Mouse (Mus musculus) CD4-positive helper T cell, adult 2 months (primary cell): ENCODE results near the gene Aldh1l2.
A peak's percentile ranks its signal among the peaks of the same experiment; 100 is the strongest.
"Not testable (repeated sequence)": the region's sequence is repeated elsewhere in the genome, so short reads cannot be mapped to it uniquely, and the experiment has no call there.

Source experiments
- DNase-seq: peaks from one replicate; pipeline ENCODE4 v3.0.0-alpha.2; 2012; ENCODE audit warnings: low read depth, missing footprints, low spot score

Aldh1l2 gene

DNA sequence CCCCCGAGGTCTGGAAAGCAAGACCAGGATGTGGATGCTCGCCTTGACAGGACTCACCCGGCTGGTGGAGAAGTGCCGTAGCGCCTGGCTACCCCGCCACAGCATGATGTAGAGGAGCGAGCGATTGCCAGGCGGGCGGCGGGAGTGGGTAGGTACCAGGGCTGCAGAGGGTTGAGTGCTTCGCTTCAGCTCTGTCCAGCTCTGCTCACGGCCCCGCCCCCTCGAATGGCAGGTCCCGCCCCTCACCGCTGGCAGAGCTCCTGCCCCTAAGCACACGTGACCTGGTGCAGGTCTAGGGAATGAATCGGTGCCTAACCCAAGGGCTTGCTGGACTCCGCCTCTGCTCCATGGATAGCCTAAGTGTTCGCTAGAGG, at the start of gene Aldh1l2:
Gene Aldh1l2 (minus strand): TSS at position 231 of the 374 bp plus-strand sequence.
- peak; percentile 56 for DNase-seq

DNA sequence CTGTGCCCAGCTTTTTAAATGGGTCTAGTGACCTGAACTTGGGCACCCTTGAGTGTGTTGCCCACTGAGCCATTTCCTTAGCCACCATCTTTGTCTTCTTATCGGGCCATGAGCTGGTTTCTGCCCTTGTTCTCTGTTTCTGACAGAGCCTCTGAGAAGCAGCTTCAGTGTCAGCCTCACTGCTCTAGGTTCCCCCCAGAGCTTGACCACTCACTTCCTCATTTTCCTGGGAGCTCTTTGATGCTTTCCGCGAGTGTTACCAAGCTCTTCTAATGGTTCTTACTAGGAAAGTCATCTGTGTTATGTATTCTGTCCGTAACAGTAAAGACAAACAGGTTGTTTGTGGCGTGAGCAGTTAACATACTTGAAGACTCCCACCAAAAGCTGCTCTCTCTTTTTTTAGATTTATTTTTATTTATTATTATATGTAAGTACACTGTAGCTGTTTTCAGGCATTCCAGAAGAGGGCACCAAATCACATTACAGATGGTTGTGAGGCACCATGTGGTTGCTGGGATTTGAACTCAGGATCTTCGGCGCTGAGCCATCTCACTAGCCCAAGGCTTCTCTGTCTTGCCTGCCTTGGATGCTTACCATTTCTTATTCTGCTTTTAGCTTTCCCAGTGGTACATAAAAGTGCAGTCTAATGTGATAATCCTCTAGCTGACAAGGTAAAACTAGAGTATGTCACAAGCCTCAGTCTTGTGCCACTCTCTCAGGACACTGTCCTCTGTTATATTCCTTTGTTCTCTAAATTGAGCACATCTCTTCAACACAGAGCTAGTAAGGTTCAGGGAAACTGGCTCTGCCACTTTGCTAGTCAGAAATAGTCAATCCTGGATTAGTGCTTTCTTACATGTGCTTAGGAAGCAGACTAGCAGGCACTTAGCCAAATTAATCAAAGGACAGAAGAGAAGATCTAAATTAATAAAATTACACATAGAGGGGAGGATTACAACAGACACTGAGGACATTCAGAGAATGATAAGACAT, 31.8 kb upstream of the Aldh1l2 start:
- DNase-seq = no peak

DNA sequence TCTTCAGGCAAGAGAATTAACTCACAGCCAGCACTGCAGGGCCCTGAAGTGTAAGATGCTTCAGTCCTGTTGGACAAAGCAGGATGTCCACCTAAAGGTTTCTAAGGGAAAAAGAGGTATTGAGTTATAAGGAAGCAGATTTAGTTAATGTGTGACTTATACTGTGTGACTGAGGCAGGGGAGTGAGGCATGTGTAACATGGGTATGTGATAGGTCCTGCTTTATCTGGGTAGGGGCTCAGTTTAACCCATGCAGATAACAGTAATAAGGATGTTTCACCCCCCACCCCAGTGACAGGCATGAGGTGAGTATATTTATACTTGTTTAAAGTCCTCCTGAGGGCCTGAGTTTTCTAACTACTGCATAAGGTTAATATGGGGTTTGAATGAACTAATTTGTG, 29.1 kb upstream of the Aldh1l2 start:
- DNase-seq = no peak

DNA sequence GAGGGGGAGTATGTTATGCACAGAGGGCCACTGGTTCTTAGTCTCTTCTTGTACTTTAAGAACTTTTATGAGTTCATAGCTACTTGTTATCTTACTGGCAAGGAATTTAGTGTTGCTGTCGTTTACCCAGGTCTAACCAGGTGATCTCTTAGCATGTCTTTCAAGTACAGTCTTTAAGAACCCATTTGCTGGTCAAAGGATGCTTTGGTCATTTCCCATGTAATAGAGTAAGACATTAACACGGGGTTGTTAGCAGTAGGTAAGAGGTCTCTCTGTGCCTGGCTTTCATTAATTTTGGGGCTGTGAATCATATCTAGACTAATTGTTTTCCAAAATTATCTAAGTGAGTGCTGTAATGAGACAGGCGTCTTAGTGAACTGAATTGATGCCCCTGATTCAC, 11.4 kb upstream of the Aldh1l2 start:
- DNase-seq = no peak

DNA sequence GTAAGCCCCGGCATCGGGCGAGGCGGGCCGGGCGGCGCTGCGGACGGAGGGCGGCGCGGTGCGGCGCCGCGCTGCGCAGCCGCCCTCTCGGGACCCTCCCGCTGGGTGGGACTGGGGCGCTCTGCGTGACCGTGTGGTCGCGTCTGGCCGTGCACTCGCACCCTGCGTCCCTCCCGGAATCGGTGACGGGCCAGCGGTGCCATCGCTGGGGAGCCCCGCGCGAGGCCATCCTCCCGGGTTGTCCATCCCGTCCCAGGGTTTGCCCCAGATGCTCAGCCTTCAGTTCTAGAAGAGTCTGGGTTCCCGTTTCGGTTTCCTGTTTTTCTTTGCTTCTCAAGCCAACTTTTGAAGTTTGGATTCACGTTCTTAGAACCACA, 10.2 kb upstream of the Aldh1l2 start:
- no peak for DNase-seq

DNA sequence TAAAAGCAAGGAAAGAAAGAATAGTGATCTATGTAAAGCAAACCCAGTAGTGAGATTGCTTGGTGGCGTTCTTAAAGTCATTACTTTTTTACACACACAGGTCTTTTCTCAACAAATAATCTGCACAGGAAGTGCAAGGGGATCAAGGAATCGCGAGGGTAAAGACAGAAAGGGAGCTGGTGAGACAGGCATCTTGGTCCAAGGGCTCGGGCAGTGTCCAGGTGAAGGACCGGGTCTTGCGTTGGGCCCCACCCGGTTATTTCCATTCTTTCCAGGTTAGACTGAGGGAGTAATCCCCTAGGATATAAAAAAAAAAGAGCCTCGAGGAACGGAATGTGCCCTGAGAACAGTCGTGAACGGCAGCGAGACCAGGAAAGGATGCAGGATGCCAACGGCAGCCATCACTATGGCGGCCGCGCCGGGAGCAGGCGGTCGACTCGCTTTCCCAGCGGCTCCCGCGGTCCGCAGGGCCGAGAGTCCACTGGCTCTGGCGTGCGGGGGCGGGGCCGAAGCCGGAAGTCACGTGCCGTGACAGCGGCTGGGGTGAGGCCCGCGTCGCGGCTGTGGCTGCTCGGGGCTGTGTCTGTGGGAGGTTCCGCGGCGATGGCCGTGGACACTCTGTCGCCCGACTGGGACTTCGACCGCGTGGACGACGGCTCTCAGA, 9.6 kb upstream of the Aldh1l2 start, which contains the start of gene Washc4:
Gene Washc4 (plus strand): TSS at position 314 of the 664 bp plus-strand sequence.
- DNase-seq = peak; percentile 89

DNA sequence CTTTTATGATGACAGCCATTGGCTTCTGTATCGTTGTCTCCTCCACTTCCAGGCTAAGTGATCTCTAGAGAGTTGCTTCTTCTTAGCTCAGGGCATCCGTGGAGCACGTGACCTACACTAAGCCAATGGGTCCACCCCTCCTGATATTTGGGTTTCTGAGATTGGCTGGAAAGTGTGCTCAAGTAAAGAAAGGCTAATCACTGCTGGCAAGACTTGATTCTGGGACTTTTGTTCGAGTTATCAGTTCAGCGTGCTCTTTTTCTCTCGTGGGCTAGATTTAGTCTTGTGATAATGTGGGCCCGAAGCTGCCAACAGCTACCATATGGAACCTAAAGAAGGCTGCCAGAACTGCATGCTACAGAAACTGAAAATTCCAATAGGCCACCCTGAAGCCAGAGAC, 8.3 kb upstream of the Aldh1l2 start:
- DNase-seq = no peak

DNA sequence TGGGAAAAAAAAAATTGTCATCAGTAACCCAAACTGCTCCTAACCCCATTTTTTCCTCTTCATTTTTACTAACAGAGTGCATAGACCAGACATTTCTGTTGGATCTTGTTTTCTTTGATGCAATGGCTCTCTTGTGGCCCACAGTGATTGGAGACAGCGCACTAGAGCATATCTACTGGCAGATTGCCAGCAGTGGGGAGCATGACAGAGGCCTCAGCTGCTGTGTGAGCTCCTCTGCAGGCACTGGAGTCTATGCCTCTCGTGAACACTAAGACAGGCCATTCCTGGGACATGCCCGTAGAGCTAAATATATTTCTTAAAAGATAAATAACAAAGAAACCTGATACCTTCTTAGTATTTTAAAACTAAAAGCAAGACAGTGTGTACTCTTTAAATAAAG, 6.2 kb upstream of the Aldh1l2 start:
- DNase-seq = no peak

DNA sequence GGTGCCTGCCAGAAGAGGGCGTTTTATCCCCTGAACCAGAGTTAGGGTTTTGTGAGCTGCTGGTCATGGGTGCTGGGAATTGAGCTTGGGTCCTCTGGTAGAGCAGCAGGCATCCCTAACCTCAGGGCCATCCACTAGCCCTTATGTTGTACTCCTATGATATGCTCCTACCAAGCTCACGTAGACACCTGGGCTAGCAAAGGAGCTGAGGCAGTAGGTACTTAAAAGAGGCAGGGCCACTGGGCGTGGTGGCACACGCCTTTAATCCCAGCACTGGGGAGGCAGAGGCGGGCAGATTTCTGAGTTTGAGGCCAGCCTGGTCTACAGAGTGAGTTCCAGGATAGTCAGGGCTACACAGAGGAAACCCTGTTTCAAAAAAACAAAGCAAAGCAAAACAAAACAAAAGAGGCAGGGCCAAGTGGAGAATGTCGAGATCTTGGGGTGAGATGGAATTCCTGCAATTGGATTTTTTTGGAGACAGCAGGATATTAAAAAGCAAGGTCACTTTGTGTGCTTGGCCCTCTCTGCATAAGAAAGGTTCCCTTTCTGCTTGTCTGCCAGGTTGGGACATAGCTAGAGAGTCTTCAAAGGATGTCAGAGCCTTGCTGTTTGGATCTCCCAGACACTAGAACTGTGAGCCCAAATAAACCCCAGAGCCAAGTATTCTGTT, 5.5 kb upstream of the Aldh1l2 start:
- DNase-seq = no peak

DNA sequence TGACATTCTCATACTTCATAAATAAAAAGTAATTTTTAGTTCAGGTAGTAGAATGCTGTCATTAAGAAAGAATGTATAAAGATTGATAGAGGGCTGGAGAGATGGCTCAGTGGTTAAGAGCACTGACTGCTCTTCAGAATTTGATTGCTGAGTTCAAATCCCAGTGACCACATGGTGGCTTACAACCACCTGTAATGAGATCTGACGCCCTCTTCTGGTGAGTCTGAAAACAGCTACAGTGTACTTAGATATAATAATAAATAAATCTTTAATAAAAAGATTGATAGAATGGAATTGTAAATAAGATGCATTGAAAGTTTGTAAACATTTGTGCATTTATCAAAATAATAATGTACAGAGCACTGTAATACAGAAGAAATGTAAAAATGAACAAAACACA, 2.5 kb upstream of the Aldh1l2 start:
- DNase-seq = peak; percentile 10

DNA sequence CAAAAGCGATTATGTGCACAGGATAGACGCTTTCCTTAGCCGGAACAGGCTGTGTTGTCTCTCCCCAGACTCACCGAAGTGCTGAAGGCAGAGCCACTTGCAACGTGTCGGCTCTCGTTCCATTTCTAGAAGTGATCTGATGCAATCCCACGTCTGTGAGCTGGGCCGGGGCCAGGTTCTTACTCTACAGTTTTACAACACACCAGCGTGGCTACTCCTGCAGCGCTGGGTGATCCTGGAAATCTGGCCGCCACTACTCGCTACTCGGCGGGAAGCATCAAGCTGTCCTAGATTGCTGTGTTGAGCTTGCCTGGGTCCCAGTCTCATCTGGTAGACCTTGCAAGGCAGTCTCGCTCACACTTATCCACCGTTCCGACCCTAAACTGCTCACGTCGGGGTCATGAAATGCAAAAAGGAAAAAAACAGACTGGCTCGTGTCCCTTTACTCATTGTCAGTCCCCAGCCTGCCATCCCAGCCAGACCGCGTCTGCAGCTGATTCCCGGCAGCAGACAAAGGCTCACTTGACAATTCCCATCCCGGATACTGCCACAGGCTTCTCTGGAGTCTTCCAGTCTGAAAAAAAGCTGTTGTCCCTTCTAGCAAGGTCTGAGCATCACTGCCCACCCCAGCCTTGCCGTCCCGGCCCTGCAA, 556 bp downstream of the Aldh1l2 start:
- DNase-seq = no peak

DNA sequence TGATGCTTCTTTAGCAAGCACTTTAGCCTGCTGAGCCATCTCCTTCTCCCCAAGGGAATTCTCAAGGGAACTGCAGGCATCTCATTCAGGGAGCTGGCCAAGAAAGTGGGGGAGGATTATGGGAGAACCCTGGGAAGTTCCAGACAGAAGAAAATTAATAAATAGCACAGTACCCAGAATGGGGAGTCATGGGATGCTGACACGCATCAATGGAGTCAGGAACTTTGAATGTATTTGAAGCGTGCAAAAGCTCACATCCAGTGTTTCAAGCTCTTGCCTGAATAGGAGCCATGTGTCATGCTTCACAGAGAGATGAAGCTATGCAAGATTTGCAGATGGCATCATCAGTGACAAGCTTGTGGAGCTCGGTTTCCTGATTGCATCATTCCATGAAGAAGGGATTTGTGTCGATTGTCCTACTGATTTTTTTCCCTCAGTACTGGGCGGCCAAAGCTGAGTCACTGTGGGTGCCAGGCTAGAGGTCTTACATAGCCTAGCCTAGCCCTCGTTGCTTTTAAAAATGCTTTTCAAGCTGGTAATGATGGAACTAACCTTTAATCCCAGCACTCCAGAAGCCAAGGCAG, 3.5 kb downstream of the Aldh1l2 start:
- DNase-seq = no peak

DNA sequence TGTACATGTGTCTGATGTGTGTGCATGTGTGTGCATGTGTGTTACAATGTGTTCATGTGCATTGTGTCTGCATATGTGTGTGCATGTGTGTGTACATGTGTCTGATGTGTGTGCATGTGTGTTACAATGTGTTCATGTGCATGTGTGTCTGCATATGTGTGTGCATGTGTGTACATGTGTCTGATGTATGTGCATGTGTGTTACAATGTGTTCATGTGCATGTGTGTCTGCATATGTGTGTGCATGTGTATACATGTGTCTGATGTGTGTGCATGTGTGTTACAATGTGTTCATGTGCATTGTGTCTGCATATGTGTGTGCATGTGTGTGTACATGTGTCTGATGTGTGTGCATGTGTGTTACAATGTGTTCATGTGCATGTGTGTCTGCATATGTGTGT, 9.7 kb downstream of the Aldh1l2 start:
- DNase-seq = not testable (repeated sequence)

DNA sequence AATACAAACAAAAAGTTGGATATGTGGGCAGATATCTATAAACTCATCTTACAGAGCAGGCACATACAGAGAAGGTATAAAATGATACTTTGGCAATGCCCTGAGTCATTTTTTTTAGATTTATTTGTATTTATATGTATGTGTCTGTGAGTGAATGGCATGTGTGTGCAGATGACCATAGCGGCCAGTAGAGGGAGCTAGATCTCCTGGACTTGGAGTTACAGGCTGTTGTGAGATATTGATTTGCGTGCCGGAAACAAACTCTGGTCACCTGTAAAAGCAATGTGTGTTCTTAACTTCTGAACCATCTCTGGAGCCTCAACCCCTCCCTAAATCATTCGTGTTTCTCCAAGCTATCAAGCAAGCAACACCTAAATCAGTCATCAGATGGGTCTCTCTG, 12.9 kb downstream of the Aldh1l2 start:
- no peak for DNase-seq

DNA sequence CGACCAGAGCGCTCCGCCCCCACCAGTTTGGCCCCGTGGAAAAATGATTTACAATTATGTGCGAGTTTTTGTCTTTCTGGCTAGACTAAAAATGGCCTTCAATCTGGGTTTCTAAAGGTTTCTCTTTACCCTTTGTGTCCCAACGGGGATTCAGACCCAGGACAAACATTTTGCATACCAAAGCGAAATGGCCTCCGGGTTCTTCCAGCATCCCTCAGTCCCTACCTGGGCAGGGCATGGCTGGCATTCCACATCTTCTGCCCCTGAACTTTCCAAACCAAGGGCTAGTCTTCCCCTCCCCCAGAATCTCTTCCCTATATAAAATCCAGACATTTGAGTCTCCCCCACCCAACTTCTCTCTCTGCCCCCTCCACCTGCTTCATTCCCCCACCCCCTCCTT, 20.2 kb downstream of the Aldh1l2 start:
- DNase-seq = no peak

DNA sequence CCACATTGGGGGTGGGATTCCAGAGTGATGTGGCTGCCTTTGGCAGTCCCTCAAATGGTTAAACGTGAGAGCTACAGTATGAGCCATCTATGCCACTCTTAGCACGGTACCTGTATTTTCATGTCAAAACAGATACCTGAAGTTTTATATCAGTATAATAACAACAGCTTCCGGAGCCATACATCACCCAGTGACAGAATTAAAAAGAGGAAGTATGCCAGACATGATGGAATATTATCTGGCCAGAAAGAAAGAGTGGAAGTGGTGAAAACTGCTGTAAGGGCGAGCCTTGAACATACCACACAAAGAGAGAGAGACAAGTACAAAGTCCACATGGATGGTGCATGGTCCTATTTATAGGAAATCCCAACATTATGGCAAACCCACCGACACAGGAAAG, 22.6 kb downstream of the Aldh1l2 start:
- no peak for DNase-seq

DNA sequence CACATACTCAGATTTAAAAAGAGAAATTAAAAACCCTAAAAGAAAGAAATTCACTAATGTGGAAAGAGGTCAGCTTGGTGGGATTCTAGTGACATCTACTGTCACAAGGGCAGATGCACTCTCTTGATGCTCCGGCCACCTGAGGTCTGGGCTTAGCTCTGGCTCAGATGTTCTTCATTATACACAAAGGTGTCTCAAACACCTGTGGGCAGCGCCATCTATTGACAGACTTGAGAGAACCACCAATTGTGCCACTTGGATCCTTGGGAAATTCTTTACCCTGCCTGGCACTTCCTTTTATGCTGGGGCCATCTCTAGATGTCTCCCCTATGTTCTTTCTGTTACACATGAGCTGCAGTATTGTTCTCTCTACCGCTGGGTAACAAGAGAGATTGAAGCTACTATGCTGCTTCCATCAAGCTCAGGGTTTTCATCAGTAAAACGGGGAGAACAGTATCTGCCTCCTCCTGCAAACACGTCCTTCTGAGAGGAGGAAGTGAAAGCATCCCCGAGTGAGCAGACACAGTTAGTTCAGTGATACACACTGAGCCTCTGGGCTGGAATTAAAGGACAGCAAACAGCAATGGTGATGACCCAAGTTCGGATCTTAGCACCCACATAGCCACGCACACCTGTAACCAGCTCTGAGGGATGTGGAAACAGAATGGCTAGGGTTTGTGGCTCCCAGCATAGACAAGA, 24.8 kb downstream of the Aldh1l2 start:
- DNase-seq = peak; percentile 17

DNA sequence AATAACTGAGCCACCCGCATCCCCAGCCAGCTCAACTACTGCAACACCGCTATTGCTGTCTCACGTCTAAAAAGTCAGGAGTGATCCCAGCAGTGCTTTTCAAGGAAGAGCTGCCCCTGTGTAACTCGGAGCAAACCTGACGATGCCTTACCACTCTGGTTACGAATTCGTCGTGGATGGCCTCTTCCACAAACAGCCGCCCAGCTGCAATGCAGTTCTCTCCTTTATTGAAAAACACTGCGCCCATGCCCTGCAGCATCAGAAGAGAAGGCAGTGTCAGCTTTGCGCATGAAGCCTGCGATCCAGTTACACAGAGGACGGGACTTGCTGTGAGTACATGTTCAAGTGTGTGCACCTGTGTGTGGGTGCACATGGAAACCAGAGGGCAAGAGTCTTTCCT, 36.6 kb downstream of the Aldh1l2 start:
- no peak for DNase-seq

DNA sequence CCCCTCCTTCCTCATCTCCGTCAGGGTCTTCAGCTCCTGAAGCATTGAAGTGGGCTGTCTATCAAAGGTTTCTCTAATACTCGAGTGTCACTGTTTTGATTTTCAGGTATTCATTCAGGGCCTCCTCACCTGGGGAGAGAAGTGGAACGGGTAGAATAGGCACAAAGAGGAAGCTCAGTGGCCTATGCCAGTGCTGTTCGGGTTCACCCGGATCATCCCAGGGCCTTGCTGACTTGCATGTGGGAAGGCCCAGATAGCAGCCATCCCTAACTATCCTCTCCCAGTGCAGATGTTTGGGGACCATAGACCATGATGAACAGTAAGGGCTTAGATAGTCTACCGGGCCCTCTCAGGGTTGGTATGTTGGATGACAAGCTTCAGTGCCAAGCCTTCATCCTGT, 43.4 kb downstream of the Aldh1l2 start:
- DNase-seq = no peak

DNA sequence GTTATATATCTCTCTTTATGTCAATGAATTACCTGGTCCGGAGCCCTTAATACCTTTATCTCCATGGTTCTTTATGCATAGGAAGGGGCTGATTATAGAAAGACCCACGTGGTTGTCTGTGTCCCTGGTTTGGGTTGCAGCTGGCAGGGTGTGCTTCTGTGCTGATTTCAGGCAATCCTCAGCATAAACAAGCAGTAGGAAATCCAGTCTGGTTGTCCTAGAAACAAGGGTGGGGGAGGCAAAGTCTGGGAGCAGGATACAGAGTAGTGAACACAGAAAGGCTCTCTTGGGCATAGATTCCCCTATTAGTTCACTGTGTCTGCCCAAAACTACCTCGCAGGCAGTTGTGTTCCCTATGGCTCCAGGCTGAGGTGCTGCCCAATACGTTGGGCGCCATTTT, 56.7 kb downstream of the Aldh1l2 start:
- no peak for DNase-seq

DNA sequence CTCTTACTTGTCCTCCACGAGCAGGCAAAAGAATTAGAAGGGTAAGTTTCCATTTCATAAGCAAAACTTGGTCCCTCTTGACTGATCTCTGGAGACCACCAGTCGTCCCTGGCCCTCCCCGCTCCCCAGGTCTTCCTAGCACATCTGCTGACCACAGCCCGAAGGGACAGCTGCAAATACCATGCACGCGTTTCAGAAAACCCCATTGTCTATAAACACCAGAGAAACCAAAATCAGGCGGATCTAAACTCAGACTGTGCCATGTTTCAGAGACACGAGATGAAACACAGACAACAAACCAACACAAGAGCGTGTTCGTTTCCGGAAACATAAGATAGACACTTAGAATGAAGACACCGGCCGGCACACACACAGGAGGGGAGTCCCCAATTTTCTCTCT, 58.7 kb downstream of the Aldh1l2 start:
- DNase-seq = no peak
